Mouse (Mus musculus) monocyte, adult 5-6 weeks (primary cell): ENCODE data around the gene Vmn1r103. TPM values are rescaled to one million over a fixed set of nuclear protein-coding genes. Genes with fewer than 3 reads are reported as not detected.
"Not testable (repeated sequence)": the region's sequence is repeated elsewhere in the genome, so short reads cannot be mapped to it uniquely, and the experiment has no call there.

Experiments used
- ATAC-seq: fragments of 153-309, 156-312 bp; replicated peaks from 2 replicates; pipeline ENCODE4 v1.8.0; 2017; ENCODE audit warnings: mild to moderate bottlenecking; ENCODE audit not compliant: low TSS enrichment, insufficient number of reproducible peaks, severe bottlenecking, poor library complexity, low FRiP score
- total RNA-seq: library from RNA; stranded (forward); fragments of 200-1000, 200-491, 200-594 nt; gene quantifications from 3 replicates; pipeline ENCODE4 v1.2.3, GENCODE M21; 2017

Vmn1r103 gene
- total RNA-seq: not detected in 3 replicates

GRCm38 (mm10) chr7:20510434-20510833 lies at the start of gene Vmn1r103:
Gene Vmn1r103, minus strand, starts transcription at chr7:20510534.
- not testable (repeated sequence) for ATAC-seq

- ATAC-seq: not testable (repeated sequence)
Observed at GRCm38 (mm10) chr7:20545657-20546056, 35.3 kb upstream of the Vmn1r103 start, which contains the start of gene Gm5726. Gene Gm5726, minus strand, starts transcription at chr7:20545757.

DNA sequence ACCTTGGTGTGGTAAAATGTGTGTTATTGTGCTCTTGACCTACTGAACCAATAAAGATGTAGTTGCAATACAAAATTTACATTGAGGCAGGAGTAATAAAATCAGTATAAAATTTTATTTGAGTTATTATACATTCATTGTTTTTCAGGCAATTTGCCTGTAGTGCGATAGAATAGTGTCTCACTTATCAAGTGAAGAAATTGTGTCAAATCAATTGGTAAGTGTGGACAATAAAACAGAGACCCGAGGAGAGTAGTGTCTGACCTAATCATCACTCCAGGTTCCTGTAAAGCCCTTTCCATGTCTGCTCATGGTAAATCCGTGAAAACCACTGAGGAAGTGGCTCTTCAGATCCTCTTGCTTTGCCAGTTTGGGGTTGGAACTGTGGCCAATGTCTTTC lies 23.2 kb upstream of the Vmn1r103 start, which contains the start of gene Vmn1r104:
Gene Vmn1r104 (plus strand): TSS at position 301 of the 400 bp plus-strand sequence.
- ATAC-seq: not testable (repeated sequence)

DNA sequence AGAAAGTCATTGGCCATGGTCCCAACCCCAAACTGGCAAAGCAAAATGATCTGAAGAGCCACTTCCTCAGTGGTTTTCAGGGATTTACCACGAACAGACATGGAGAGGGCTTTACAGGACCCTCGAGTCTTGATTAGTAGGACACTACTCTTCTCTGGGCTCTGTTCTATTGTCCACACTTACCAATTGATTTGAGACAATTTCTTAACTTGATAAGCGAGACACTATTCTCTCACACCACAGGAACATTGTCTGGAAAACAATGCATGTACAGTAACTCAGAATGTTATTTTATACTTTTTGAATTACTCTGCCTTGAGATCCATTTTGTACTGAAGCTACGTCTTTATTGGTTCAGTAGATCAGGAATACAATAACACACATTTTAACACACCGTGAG lies 35.5 kb downstream of the Vmn1r103 start, which contains the start of gene Gm10670:
Gene Gm10670 (minus strand): TSS at position 101 of the 400 bp plus-strand sequence.
- not testable (repeated sequence) for ATAC-seq

Other genes starting within 250 kb of the Vmn1r103 start
- not detected in 3 replicates for gene Gm5890, start 247.7 kb downstream of the Vmn1r103 start, total RNA-seq
- not detected in 3 replicates for gene Gm4133, start 176.5 kb downstream of the Vmn1r103 start, total RNA-seq
- not detected in 3 replicates for gene Gm5728, start 135.1 kb downstream of the Vmn1r103 start, total RNA-seq
- not detected in 3 replicates for gene Vmn1r100, start 92.6 kb downstream of the Vmn1r103 start, total RNA-seq
- gene Vmn1r101, start 67.9 kb downstream of the Vmn1r103 start, total RNA-seq: not detected in 3 replicates
- gene Gm10670, start 35.6 kb downstream of the Vmn1r103 start, total RNA-seq: not detected in 3 replicates
- not detected in 3 replicates for gene Vmn1r104, start 23.3 kb upstream of the Vmn1r103 start, total RNA-seq
- gene Gm5726, start 35.2 kb upstream of the Vmn1r103 start, total RNA-seq: not detected in 3 replicates
- gene Gm4141, start 65.7 kb upstream of the Vmn1r103 start, total RNA-seq: not detected in 3 replicates
- gene Gm4513, start 88.5 kb upstream of the Vmn1r103 start, total RNA-seq: not detected in 3 replicates
- gene Vmn1r107, start 158.4 kb upstream of the Vmn1r103 start, total RNA-seq: not detected in 3 replicates
- not detected in 3 replicates for gene Vmn1r111, start 192.7 kb upstream of the Vmn1r103 start, total RNA-seq
- not detected in 3 replicates for gene Gm10668, start 220.1 kb upstream of the Vmn1r103 start, total RNA-seq